Mouse (Mus musculus) megakaryocyte, adult 5-6 weeks (primary cell): ENCODE data around the gene Psors1c2. TPM values are rescaled to one million over a fixed set of nuclear protein-coding genes. Genes with fewer than 3 reads are reported as not detected.

Source experiments
- ATAC-seq: 2 replicates; pipeline ENCODE4 v1.8.0; 2016; ENCODE audit warnings: mild to moderate bottlenecking, inconsistent platforms; ENCODE audit not compliant: poor library complexity, severe bottlenecking
- total RNA-seq, 2 experiments: library from RNA; stranded (forward) in 1 of 2; stranded (reverse) in 1 of 2; fragments of 153-499, 151-499 nt in 1 of 2; fragments of 221-1000, 200-1000 nt in 1 of 2; gene quantifications; 2 replicates each; pipeline versions ENCODE4 v1.2.3 to v1.2.4; 2015 to 2017

Psors1c2 gene
- total RNA-seq, 2 experiments from 2014 or later = not detected

DNA sequence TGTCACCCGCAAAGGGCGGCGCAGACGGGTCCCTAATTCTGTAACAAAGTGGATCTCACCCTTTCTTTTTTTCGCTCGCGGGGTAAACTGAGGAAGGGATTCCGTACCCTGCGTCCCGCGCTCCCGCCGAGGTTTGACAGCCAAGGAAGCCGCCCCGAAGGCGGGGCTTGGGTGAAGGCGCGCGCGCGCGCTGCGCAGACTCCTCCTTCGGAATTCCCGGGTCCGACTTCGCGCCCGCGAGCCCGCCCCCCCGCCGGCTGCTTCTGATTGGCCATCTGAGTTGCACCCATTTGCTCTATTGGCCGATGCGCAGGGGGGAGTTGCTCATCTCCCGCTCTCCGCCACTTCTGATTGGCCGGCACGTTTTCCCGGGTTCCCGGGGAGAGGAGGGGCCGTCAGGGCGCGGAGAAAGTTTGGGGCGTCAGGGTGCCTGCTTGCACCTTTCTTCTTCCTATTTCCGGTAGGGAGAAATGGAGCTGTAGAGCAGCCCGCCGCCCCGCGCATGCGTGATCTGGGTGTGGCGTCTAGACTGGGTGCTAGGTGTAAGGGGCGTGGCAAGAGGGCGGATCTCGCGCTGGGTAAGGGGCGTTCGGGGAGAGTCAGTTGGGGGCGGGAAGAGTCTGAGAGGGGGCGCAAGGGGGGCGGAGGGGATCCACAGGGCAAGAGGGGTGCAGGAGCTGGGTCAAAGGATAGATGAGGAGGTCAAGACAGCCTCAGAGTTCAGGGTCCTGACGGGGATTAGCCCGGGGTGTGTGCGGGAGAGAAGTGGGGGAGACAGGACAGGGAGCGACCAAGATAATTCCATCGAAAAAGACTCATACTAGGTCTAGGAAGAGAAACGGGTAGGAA, 16.1 kb upstream of the Psors1c2 start, which contains the start of the genes Tcf19 and Cchcr1:
Gene Tcf19, minus strand, starts transcription at position 173 of the 849 bp plus-strand sequence.
Gene Cchcr1, plus strand, starts transcription at position 449 of the 849 bp plus-strand sequence.
- peak; percentile 94 for ATAC-seq

DNA sequence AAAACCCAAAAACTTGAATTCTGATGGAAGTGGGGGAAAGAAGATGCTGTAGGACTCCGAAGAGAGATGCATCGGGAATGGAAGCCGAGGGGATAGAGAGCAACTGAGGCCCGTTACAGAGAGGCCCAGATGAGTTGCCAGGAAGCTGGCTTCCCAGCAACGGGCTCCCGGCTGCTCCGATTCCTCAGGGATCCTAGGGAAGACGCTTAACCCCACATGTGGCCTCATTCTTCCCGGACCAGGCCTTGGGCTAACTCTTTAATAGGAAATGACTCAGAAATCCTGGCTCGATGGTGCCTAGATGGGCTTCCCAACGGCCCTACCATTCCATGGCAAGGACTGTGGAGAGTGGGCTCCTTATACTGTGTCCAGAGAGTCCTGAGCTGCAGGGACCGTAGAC, 15.5 kb upstream of the Psors1c2 start:
- ATAC-seq = no peak

DNA sequence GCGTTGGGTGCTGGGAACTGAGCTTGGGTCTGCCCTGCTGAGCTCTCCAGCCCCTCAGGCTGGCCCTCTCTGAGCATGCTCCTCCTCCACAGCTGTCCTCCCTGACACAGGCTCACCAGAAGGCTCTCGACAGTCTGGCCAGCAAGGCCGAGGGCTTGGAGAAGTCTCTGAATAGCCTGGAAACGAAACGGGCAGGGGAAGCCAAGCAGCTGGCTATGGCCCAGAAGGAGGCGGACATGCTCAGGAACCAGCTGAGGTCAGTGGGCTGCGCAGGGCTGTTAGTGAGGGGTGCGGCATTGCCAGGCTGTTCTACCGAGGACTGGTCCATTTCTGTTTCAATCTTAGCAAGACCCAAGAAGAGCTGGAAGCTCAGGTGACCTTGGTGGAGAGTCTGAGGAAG, 8.6 kb upstream of the Psors1c2 start:
- no peak for ATAC-seq

DNA sequence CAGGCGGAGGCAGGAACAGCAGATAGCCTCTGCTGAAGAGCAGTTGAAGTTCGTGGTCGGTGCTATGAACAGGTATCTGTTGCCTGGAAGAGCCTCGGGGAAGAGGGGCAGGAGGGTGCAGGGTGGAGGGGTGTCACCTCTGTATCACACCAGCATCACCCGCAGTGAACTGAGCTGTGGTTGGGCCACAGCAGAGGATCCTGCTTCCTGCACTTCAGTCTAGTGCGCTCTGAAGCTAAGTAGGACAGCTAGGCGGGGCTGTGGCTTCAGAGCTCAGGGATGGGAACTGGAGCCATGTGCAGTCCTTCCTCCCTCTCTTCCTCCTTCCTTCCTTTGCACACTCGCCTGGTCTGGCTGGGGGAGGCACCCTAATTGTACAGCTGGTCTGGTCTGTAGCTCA, 6.4 kb upstream of the Psors1c2 start:
- no peak for ATAC-seq

DNA sequence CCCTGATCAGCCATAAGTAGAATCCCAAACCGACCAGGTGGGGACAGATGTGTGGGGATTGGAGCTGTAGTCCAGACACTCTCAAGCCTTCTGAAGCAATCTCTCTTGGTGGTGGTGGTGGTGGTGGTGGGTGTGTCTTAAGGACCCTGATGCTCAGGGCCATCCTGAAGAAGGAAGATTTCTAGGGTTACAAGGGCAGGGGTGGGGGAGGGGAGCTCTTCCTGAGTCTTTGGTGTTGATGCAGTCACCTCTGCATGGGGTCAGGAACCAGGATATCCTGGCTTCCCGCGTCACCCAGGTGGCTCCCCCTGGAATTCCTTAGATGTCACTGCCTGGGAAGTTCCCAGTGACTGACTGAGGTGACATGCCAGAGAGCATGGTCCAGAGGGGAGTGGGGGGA, 641 bp upstream of the Psors1c2 start:
- ATAC-seq = no peak

DNA sequence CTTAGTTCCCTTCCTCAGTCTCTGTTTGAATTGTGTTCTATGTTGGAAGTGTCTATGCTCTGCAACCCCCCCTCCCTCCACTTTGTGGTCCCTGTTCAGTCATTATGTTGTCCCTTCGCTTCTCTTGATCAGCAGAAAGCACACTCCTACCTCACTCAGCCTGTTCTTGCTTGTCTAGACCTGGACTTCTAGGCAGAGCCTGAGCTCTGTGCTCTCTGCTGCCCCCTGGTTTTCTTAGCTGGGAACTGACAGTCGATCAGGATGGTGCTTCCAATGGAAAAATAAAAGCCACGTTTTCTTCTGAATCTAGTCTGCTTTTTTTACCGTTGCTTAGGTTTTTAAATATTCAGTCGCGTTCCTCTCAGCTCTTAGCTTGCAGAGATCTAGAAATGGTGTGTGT, 1.3 kb downstream of the Psors1c2 start:
- ATAC-seq = peak; percentile 75

DNA sequence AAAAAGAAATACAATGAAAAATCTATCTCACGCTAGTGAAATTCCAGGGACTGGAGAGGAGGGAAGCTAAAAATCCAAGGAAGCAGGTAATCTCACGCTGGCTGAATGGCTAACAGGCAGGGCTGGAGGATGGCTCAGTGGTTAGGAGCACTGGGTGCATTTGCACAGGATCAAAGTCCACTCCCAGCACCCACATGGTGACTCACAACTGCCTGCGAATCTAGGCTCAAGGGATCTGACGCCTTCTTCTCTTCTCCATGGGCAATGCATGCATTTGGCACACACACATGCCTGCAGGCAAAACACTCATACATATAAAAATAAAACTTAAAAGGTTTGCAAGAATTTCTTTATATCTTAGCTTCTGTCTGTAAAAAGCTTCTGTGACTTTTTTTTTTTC, 4.4 kb downstream of the Psors1c2 start:
- no peak for ATAC-seq

DNA sequence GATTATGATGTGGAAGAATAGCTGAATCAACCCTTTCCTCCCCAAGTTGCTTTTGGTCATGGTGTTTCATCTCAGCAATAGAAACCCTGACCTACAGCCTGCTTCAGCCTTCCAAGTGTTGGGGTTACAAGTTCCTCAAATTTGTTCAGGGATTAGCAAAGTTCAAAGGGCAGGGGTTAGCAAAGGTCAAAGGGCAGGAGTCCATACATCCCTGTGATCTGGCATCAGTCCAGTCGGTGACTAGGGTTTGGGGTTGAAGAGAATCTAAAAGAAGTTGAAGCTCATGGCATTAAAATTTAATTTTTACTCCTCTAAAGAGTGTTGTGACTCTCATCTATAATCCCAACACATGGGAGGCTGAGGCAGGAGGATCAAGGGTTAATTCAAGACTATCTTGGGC, 5.5 kb downstream of the Psors1c2 start:
- ATAC-seq = no peak

DNA sequence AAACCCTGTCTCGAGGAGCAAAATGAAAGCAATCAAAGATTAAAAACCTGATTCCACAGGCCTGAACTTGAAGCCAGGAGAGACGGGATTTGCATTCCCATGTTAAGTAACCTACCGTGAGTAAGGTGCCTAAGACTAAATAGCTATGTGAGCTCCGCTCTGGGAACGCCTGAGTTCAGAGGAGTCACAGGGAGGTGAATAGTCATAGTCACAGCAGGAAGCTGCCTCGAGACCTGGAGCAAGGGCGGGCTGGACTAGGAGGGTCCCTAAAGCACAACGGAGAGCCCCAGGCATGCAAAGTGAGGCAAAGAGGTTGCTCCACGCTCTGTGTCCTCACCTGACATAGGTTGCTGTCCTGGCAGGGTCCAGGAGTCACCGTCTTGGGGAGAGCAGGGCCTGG, 6.5 kb downstream of the Psors1c2 start:
- ATAC-seq = no peak

DNA sequence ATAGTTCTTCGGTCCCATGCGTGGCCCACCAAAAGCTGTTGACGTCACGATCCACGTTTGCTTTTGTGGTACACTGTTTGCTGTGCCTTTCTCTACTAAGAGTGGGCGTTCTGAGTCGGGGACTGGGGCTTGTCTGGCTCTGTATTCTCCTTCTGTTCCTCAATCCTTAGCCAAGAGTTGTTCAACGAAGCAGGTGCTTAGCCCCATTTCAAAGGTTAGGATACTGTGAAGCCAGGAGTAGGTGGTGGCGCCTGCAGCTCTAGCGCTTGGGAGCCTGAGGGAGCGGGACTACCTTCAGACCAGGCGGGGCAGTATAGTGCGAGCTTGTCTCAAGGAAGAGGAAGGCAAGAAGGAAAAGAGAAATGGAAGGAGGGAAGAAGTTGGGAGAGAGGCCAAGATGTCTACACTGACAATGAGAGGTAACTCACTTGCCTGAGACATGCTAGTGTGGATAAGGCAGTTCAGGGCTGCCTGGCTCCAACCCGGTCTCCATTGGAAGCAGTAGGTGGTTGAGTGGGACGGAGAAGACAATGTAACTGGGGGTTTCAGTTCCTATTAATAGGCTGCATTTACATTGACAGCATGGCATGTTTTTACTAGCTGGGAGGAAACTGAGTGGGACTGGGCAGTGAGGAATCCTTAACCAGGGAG, 9.9 kb downstream of the Psors1c2 start:
- ATAC-seq = no peak

DNA sequence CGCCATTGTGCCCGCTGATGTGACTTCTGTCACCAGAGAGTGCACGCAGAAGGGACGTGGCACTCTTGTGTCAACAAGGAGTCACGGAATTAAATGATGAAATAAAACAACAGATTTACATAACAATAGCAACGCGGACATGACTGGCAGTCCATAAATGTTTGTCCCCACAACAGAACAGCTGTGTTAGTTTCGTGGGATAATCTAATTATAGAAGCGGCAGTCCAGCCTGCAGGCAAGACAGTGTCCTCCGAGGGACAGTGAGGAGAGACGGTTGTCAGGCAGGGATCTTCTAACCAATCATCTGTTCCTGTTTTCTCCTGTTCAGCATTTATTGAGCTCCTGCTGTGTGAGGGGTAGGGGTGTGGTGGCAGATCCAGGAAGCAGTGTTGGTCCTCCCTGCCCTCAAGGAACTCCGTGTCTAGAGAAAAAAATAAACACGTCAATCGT, 10.4 kb downstream of the Psors1c2 start:
- ATAC-seq = no peak

DNA sequence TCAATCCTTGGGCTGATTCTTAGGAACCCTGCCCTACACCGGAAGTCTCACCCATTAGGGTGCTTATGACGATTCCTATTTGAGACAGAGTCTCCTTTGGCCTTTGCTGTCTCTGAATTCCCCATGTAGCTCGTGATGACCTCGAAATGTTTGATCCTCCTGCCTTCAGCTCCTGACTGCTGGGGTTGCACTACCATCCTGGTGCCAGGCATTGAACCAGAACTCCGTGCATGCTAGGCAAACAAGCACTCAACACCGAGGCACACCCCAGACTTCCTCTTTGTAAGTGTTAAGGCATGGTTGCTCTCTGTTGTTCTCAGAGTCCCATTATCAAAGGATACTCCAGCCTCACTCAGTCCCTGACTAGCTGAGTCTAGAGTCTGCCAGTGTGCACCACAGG, 11.0 kb downstream of the Psors1c2 start:
- no peak for ATAC-seq

DNA sequence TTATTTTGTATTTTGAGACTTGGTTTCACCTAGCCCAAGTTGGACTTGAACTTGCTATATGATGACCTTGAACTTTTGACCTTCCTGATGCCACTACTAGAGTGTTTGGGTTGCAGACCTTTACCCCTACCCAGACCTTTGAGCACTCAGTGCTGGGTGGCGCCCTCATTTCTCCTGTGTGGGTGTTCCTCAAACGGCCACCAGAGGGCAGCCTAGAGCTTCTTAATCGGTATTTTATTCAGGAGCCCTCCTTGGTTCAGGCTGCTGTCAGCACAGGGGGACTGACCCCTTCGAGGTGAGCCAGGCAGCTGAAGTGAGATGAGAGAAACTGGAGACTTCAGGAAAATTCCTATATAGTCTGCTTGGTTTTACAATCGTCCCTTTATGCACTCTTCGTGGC, 11.7 kb downstream of the Psors1c2 start:
- 0 out of 2 replicates have a peak, but pooled peaks have one; percentile 52 for ATAC-seq

DNA sequence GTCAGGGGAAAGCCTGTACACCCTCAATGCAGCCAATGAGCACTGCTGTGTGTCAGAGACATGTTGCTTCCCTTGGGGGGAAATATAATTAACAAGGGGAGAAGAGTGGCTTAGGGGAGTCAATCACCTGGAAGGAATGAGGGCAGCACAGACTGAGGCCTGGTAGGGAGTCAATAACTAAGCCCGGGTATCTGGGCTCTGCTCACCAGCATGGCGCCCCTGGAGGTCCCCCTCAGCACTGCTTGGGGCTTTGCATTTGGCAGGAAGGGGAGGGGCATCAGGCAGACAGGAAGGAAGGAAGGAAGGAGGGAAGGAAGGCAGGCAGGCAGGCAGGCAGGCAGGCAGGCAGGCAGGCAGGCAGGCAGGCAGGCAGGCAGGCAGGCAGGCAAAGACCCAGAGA, 14.5 kb downstream of the Psors1c2 start:
- ATAC-seq = no peak

DNA sequence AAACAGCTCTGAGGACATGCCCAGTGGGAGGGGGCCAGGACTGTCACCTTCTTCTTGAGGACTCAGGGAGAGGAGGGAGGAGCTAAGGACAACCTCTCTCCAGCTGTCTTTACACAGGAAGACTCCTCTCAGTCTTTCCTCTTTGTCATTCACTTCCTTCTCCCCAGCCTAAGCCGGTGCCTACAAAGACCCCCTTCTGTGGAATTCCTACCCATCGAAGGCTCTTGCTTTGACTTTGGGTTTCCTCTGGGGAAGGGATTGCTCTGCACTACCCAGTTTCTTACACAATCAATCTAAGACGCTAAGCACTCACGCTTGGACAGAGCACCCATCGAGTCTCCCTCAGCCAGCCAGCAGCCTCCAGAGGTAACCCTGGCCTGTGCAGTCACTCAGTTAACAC, 15.6 kb downstream of the Psors1c2 start:
- no peak for ATAC-seq

DNA sequence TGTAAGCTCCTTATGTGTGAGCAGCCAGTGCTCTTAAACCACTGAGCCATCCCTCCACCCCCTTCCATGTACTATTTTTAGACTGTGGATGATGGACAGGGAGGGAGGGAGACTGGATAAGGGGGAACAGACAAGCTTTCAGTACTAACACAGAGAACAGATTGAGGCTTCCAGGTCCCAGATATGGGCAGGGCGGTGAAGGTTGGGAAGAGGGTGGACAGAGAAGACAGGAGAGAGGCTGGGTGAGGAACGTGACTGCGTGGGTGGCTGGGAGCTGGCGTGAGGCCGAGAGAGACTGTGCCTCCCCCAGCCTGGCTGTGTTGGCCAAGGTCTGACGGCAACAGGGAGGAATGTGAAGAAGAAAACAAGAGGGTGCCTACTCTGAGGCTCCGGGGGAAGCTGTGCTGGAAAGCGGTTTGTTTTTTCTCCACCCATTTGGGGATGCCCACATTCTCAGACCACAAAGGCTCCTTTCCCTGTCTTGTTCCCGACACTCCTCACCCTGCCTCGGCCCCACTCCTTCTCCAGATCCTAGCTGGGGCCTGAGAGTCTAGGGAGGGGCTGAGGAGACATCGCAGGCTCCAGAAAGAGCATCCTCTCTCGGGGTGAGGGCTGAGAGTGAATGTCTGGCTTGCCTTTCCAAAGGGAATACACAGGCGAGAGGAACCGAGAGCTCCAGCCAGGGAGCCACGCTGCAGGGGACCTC, 16.6 kb downstream of the Psors1c2 start:
- ATAC-seq = no peak

DNA sequence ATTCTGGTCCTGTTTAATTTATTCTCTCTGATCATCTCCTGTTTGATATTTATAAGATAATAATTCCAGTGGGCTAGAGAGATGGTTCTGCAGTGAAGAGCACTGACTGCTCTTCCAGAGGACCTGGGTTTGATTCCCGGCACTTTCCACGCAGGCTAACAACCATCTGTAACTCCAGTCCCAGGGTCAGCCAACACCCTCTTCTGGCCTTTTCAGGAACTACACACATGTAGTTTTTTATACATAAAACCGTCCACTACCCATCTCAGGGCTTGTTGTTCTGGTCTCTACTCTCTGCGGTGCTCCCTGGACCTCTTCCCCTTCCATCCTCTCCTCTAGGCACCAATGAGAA, 17.1 kb downstream of the Psors1c2 start:
- ATAC-seq = no peak

DNA sequence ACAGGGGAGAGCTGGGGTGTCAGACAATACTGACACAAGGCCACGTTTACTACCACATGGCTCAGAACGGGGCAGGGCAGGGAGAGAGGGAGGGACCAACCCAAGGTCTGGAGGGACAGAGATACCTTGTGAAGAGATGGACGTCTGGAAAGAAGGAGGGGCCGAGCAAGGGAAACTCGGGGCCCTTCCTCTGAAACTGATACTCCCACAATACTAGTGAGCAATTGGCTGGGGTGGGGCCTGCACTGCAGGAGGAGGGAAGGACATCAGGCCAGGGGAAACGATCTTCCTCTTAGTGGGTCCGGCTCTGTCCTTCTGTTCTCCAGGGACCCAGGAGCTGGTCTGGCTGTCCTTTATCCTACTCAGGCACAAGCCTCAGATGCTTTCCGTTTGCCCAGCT, 17.9 kb downstream of the Psors1c2 start:
- ATAC-seq = no peak

DNA sequence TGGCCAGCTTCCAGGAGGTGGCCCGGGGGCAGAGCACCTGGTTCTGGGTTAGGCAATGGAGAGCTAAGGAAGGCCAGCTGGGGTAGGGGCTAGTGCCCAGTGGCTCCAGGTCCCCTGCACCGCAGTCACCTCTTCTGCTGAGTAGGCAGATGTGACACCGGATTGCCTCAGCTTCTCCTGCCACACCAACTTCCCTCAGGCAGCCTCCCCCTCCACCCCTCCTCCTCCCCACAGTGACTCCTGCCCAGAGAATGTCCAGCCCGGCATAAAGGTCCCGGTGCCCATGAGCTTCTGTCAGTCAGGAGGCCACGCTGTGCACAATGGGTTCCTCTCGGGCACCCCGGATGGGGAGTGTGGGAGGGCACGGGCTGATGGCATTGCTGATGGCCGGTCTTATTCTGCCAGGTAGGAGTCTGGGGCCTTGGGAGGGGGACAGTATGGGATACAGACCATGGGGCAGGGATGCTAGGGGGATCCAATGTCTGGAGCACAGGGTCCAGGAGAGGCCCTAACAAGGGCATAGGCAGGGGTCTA, 18.9 kb downstream of the Psors1c2 start, which contains the start of gene Cdsn:
Gene Cdsn, plus strand, starts transcription at position 248 of the 534 bp plus-strand sequence.
- no peak for ATAC-seq

DNA sequence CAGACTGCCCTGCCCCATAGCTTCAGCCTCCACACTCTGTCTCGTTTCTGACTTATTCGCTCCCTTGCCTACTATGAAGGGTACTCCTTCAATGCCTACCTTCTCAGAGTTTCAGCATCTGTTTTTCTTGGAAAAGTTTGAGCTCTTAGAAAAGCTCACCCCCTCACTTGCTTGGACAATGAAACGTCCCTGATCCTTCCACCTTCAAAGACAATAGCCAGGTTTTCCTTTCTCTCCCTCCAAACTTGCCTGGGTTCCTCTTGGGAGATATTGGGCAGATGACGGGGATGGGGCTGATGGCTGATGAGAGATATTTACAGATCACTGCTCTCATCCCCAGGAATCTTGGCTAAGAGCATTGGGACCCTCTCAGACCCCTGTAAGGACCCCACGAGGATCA, 21.3 kb downstream of the Psors1c2 start:
- ATAC-seq = no peak

DNA sequence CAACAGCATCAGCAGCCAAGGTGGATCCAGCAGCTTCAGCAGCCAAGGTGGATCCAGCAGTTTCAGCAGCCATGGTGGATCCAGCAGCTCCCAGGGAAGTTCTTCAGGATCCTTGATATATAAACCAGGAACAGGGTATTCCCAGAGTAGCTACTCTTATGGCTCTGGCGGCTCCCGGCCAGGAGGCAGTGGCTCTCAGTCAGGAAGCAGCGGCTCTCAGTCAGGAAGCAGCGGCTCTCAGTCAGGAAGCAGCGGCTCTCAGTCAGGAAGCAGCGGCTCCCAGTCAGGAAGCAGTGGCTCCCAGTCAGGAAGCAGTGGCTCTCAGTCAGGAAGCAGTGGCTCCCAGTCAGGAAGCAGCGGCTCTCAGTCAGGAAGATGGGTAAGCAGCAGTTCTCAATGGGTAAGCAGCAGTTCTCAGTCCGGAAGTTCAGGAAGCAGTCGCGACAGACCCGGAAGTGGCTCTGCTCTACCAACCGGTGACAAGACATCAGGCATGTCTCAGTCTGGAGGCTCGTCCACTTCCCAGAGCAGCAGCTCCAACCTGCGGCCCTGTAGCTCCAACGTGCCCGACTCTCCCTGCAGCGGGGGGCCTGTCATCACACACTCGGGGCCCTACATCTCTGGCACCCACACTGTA, 21.9 kb downstream of the Psors1c2 start:
- ATAC-seq = no peak
